Mouse (Mus musculus): ENCODE measurements around the gene Mea1. TPM values are rescaled to one million over a fixed set of nuclear protein-coding genes. Genes with fewer than 3 reads are reported as not detected.

Mea1 gene
- 240 and 297 TPM in 2 replicates for polyA plus RNA-seq (2014; fragmentation: Nextera tagmentation; extraction: Ambion mirVana)

GRCm38 (mm10) chr17:46678416-46678815, at the start of gene Mea1:
Mea1 (plus strand) TSS chr17:46678793.
- 93% methylated on average over 9 of the region's 9 CpGs for WGBS
- Histone ChIP-seq H3K27me3 (ENCODE audit: control insufficient read depth, insufficient read depth, low read length) (no peaks in the 10 kb centered on the region), H3K36me3 (ENCODE audit: control insufficient read depth, insufficient read depth, low read length) (peaks cover 44% of the 10 kb centered on the region), H3K4me2 (ENCODE audit: low read length) (peak within 1 kb of the TSS; percentile 76), H3K4me1 (ENCODE audit: control insufficient read depth, insufficient read depth, low read length) (peaks cover 29% of the 10 kb centered on the region), H3K27ac (replicated peaks; ENCODE audit: low read depth, low read length) (no peak within 1 kb of the TSS), H3K4me3 (replicated peaks; ENCODE audit: low read depth, low read length) (peak within 1 kb of the TSS; percentile 82), H3K9me3 (ENCODE audit: control insufficient read depth, low read length) (no peaks in the 10 kb centered on the region), H3K9ac (replicated peaks; ENCODE audit: low read length) (peak within 1 kb of the TSS; percentile 69)
- ATAC-seq (ENCODE audit: low FRiP score, low TSS enrichment) (no peak), DNase-seq (no peak)

GRCm38 (mm10) chr17:46629685-46630441, 48.7 kb upstream of the Mea1 start:
- WGBS = 6% methylated on average over 12 of the region's 12 CpGs
- Histone ChIP-seq H3K4me3 (replicated peaks; ENCODE audit: low read depth, low read length) (peak overlapping the region; percentile 93), H3K27ac (replicated peaks; ENCODE audit: low read depth, low read length) (peak overlapping the region; percentile 89), H3K4me1 (ENCODE audit: control insufficient read depth, insufficient read depth, low read length) (peaks cover 26% of the 10 kb centered on the region), H3K9ac (replicated peaks; ENCODE audit: low read length) (no peak overlapping the region; the same call in 1 of the 2 replicates), H3K9me3 (ENCODE audit: control insufficient read depth, low read length) (no peaks in the 10 kb centered on the region), H3K36me3 (ENCODE audit: control insufficient read depth, insufficient read depth, low read length) (peaks cover 36% of the 10 kb centered on the region), H3K27me3 (ENCODE audit: control insufficient read depth, insufficient read depth, low read length) (no peaks in the 10 kb centered on the region), H3K4me2 (ENCODE audit: low read length) (peak overlapping the region; percentile 78)
- ATAC-seq (ENCODE audit: low FRiP score, low TSS enrichment) (peak; percentile 62), DNase-seq (no peak)

- H3K27ac ChIP-seq (replicated peaks; ENCODE audit: low read depth, low read length) = no peak overlapping the region
- 29% methylated on average over 15 of the region's 15 CpGs for WGBS
Measured at GRCm38 (mm10) chr17:46636831-46637523, 41.6 kb upstream of the Mea1 start.

DNA sequence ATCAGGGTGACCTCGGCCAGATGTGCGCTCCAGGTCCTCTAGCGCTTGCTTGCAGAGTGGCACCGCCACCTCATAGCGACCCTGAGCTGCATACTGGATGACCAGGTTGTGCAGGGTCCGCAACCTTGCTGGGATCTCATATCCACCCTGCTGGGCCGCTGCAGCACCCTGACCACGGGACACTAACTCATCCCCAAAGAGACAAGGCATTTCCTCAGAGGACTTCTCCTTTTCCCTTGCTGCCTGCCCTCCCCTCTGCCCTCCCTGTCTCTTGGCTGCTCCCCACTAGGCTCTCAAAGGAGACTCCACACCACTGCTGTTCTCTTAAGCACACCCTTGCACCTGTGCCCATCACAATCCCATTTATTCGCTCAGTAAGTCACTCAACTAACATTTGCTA, 38.7 kb upstream of the Mea1 start:
- Histone ChIP-seq H3K4me1 (ENCODE audit: control insufficient read depth, insufficient read depth, low read length) (peaks cover 7% of the 10 kb centered on the region), H3K9me3 (ENCODE audit: control insufficient read depth, low read length) (no peaks in the 10 kb centered on the region), H3K4me2 (ENCODE audit: low read length) (no peak overlapping the region), H3K27me3 (ENCODE audit: control insufficient read depth, insufficient read depth, low read length) (no peaks in the 10 kb centered on the region), H3K36me3 (ENCODE audit: control insufficient read depth, insufficient read depth, low read length) (peaks cover 53% of the 10 kb centered on the region), H3K4me3 (replicated peaks; ENCODE audit: low read depth, low read length) (no peak overlapping the region), H3K27ac (replicated peaks; ENCODE audit: low read depth, low read length) (no peak overlapping the region), H3K9ac (replicated peaks; ENCODE audit: low read length) (no peak overlapping the region)
- 85% methylated on average over 9 of the region's 9 CpGs for WGBS
- ATAC-seq (ENCODE audit: low FRiP score, low TSS enrichment) (no peak), DNase-seq (no peak)

More at GRCm38 (mm10) chr17:46636831-46637523, 41.6 kb upstream of the Mea1 start:
- H3K36me3 ChIP-seq (ENCODE audit: control insufficient read depth, insufficient read depth, low read length) = peaks cover 60% of the 10 kb centered on the region
- no peaks in the 10 kb centered on the region for H3K4me1 ChIP-seq (ENCODE audit: control insufficient read depth, insufficient read depth, low read length)
- no peak for ATAC-seq (ENCODE audit: low FRiP score, low TSS enrichment)
- peak overlapping the region; percentile 24; the same call in 1 of the 2 replicates for H3K4me2 ChIP-seq (ENCODE audit: low read length)
- H3K9ac ChIP-seq (replicated peaks; ENCODE audit: low read length) = no peak overlapping the region
- H3K9me3 ChIP-seq (ENCODE audit: control insufficient read depth, low read length) = no peaks in the 10 kb centered on the region
- no peak overlapping the region for H3K4me3 ChIP-seq (replicated peaks; ENCODE audit: low read depth, low read length)
- no peaks in the 10 kb centered on the region for H3K27me3 ChIP-seq (ENCODE audit: control insufficient read depth, insufficient read depth, low read length)
- DNase-seq = peak; percentile 87

GRCm38 (mm10) chr17:46642060-46642459, 36.5 kb upstream of the Mea1 start:
- Histone ChIP-seq H3K9me3 (ENCODE audit: control insufficient read depth, low read length) (no peaks in the 10 kb centered on the region), H3K36me3 (ENCODE audit: control insufficient read depth, insufficient read depth, low read length) (peaks cover 46% of the 10 kb centered on the region), H3K9ac (replicated peaks; ENCODE audit: low read length) (no peak overlapping the region), H3K27ac (replicated peaks; ENCODE audit: low read depth, low read length) (no peak overlapping the region), H3K4me2 (ENCODE audit: low read length) (no peak overlapping the region), H3K4me3 (replicated peaks; ENCODE audit: low read depth, low read length) (no peak overlapping the region), H3K4me1 (ENCODE audit: control insufficient read depth, insufficient read depth, low read length) (peaks cover 18% of the 10 kb centered on the region), H3K27me3 (ENCODE audit: control insufficient read depth, insufficient read depth, low read length) (no peaks in the 10 kb centered on the region)
- ATAC-seq (ENCODE audit: low FRiP score, low TSS enrichment) (no peak), DNase-seq (no peak)
- WGBS = 95% methylated on average over 17 of the region's 17 CpGs

DNA sequence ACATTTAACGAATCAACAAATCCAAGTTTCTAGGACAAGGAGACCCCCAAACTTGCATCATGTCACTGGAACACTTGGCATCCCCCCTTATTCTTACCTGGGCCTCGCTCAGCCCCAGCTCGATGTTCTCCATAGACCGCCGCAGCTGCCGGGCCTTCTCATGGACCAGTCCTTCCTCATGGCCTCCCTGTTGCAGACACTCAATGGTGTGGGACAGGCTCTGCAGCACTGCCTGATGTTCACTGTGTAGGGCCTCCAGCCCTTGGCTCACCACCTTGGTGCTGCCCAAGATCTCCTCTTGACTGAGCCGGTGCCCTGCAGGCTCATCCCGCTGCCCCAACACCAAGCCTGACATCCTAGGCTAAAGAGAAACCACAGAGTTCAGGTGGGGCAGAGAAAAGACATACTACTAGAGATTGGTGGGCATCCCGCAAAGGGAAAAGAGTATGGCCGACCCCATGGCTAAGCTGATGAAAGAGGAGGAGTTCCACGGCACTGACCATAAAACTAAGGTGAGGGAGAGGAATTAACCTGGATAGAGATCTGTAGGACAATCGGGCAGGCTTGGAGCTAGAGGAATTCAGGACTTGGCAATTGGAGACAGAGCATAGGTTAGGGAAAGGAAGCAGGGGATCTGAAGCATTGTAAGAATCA, 34.3 kb upstream of the Mea1 start:
- Histone ChIP-seq H3K4me2 (ENCODE audit: low read length) (peak overlapping the region; percentile 95), H3K27me3 (ENCODE audit: control insufficient read depth, insufficient read depth, low read length) (no peaks in the 10 kb centered on the region), H3K4me3 (replicated peaks; ENCODE audit: low read depth, low read length) (peak overlapping the region; percentile 72), H3K9ac (replicated peaks; ENCODE audit: low read length) (peak overlapping the region; percentile 73; the same call in 1 of the 2 replicates), H3K36me3 (ENCODE audit: control insufficient read depth, insufficient read depth, low read length) (peaks cover 42% of the 10 kb centered on the region), H3K9me3 (ENCODE audit: control insufficient read depth, low read length) (no peaks in the 10 kb centered on the region), H3K27ac (replicated peaks; ENCODE audit: low read depth, low read length) (no peak overlapping the region), H3K4me1 (ENCODE audit: control insufficient read depth, insufficient read depth, low read length) (peaks cover 19% of the 10 kb centered on the region)
- no peak for DNase-seq
- 89% methylated on average over 12 of the region's 12 CpGs for WGBS
- ATAC-seq (ENCODE audit: low FRiP score, low TSS enrichment) = no peak

DNA sequence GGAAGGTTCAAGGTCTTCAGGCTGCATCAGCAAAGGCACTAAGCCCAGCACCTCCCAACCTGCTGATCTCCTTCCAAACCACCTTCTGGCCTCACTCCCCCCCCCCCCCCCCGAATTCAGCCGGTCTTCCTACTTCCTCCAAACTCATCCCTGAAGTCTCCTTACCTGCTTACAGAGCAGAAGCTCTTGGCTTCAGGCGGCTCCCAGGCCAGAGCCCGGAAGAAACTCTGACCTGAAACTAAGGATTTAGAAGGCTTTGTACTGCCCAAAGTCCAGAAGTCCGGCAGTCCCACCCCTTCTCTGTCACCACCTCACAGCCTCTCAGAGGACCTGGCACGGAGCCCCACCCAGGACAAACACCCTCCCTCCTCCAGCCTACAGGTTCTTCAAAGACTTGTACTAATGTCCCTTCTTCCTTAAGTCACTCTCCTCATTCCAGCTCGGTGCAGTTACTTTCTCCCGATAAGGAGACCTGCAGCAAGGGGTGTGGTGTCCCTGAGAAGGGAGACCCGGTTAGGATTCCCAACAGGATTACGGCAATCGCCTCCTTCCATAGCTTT, 33.6 kb upstream of the Mea1 start:
- Histone ChIP-seq H3K36me3 (ENCODE audit: control insufficient read depth, insufficient read depth, low read length) (peaks cover 35% of the 10 kb centered on the region), H3K4me2 (ENCODE audit: low read length) (peak overlapping the region; percentile 95), H3K9me3 (ENCODE audit: control insufficient read depth, low read length) (no peaks in the 10 kb centered on the region), H3K4me1 (ENCODE audit: control insufficient read depth, insufficient read depth, low read length) (peaks cover 25% of the 10 kb centered on the region), H3K27ac (replicated peaks; ENCODE audit: low read depth, low read length) (peak overlapping the region; percentile 26; the same call in 1 of the 2 replicates), H3K9ac (replicated peaks; ENCODE audit: low read length) (peak overlapping the region; percentile 73), H3K4me3 (replicated peaks; ENCODE audit: low read depth, low read length) (peak overlapping the region; percentile 72), H3K27me3 (ENCODE audit: control insufficient read depth, insufficient read depth, low read length) (no peaks in the 10 kb centered on the region)
- ATAC-seq (ENCODE audit: low FRiP score, low TSS enrichment) (no peak), DNase-seq (no peak)
- WGBS = 12% methylated on average over 11 of the region's 11 CpGs

GRCm38 (mm10) chr17:46645561-46646321, 32.9 kb upstream of the Mea1 start, which contains the start of the genes Klc4 and Mrpl2:
Klc4 (minus strand) TSS chr17:46646022.
Mrpl2 (plus strand) TSS chr17:46646229.
- Histone ChIP-seq H3K9me3 (ENCODE audit: control insufficient read depth, low read length) (no peaks in the 10 kb centered on the region), H3K4me2 (ENCODE audit: low read length) (peak within 1 kb of the TSS; percentile 95), H3K4me3 (replicated peaks; ENCODE audit: low read depth, low read length) (peak within 1 kb of the TSS; percentile 72), H3K36me3 (ENCODE audit: control insufficient read depth, insufficient read depth, low read length) (peaks cover 27% of the 10 kb centered on the region), H3K27me3 (ENCODE audit: control insufficient read depth, insufficient read depth, low read length) (no peaks in the 10 kb centered on the region), H3K27ac (replicated peaks; ENCODE audit: low read depth, low read length) (peak within 1 kb of the TSS; percentile 89), H3K4me1 (ENCODE audit: control insufficient read depth, insufficient read depth, low read length) (peaks cover 25% of the 10 kb centered on the region), H3K9ac (replicated peaks; ENCODE audit: low read length) (peak within 1 kb of the TSS; percentile 73)
- peak; percentile 70 for ATAC-seq (ENCODE audit: low FRiP score, low TSS enrichment)
- DNase-seq = peak; percentile 98
- WGBS = under 1% methylated on average over 53 of the region's 53 CpGs
